Mouse (Mus musculus) kidney, postnatal 0 days (tissue): ENCODE results near the gene Jchain. TPM values are rescaled to one million over a fixed set of nuclear protein-coding genes. Genes with fewer than 3 reads are reported as not detected.

Source experiments
- ATAC-seq: fragments of 200-750 bp; cut with Nextera tagmentation; replicated peaks from 2 replicates; pipeline ENCODE4 v1.8.0; 2017; ENCODE audit warnings: low read depth, moderate number of reproducible peaks, moderate TSS enrichment, moderate library complexity; ENCODE audit not compliant: low FRiP score
- DNase-seq: peaks from one replicate; pipeline ENCODE4 v3.0.0-alpha.2; 2016; ENCODE audit warnings: low spot score
- H3K27ac ChIP-seq: fragments of 300-500 bp; sonication (generic); 2 replicates; pipeline ENCODE4 v1.5.1; 2014; ENCODE audit warnings: mild to moderate bottlenecking
- H3K27me3 ChIP-seq: fragments of 300-500 bp; sonication (generic); 2 replicates; pipeline ENCODE4 v1.6.1; 2014; ENCODE audit warnings: low read length, mixed read lengths; ENCODE audit not compliant: insufficient read depth
- H3K36me3 ChIP-seq: fragments of 300-500 bp; sonication (generic); 2 replicates; pipeline ENCODE4 v1.6.1; 2014; ENCODE audit warnings: low read length, mixed read lengths; ENCODE audit not compliant: insufficient read depth
- H3K4me1 ChIP-seq: fragments of 300-500 bp; sonication (generic); replicated peaks from 2 replicates; pipeline ENCODE4 v1.6.1; 2014; ENCODE audit warnings: antibody characterized with exemption, low read length, mixed read lengths; ENCODE audit not compliant: insufficient read depth
- H3K4me2 ChIP-seq: fragments of 300-500 bp; sonication (generic); 2 replicates; pipeline ENCODE4 v1.6.1; 2014; ENCODE audit warnings: mild to moderate bottlenecking, low read length, moderate library complexity, mixed read lengths
- H3K4me3 ChIP-seq: fragments of 300-500 bp; sonication (generic); replicated peaks from 2 replicates; pipeline ENCODE4 v1.5.1; 2014; ENCODE audit warnings: low read depth, low read length
- H3K9ac ChIP-seq: fragments of 300-500 bp; sonication (generic); 2 replicates; pipeline ENCODE4 v1.6.1; 2014; ENCODE audit warnings: low read depth, low read length
- H3K9me3 ChIP-seq: fragments of 300-500 bp; sonication (generic); replicated peaks from 2 replicates; pipeline ENCODE4 v1.6.1; 2016; ENCODE audit warnings: low read length, inconsistent platforms, mixed read lengths
- CTCF ChIP-seq: IDR thresholded peaks from 2 replicates; pipeline ENCODE4 v1.5.1; 2016; ENCODE audit warnings: antibody characterized with exemption, low read depth, mild to moderate bottlenecking, moderate library complexity
- WGBS: fragments of 180-500 bp; shearing (Covaris S2); extraction: QIAGEN DNeasy Blood & Tissue Kit; methylation state at CpG from one replicate; pipeline ENCODE4 v1.1.7; 2014; 5-methylcytosine and 5-hydroxymethylcytosine counted together
- polyA plus RNA-seq: library from polyadenylated mRNA; unstranded; fragments of >200 nt; fragmentation: Nextera tagmentation; extraction: Ambion mirVana; gene quantifications from 2 replicates; pipeline ENCODE4 v1.2.1, GENCODE M21; 2015

Jchain gene
- polyA plus RNA-seq, 1 experiment from 2014 or later = 0.13 TPM

GRCm38 (mm10) chr5:88489004-88489403 lies 38.7 kb downstream of the Jchain start:
- no peak overlapping the region for H3K9ac ChIP-seq
- H3K27me3 ChIP-seq = no peaks in the 10 kb centered on the region
- no peaks in the 10 kb centered on the region for H3K9me3 ChIP-seq
- no peak overlapping the region for H3K4me2 ChIP-seq
- ATAC-seq (no peak), DNase-seq (no peak)
- H3K4me1 ChIP-seq = no peaks in the 10 kb centered on the region
- no peaks in the 10 kb centered on the region for H3K36me3 ChIP-seq
- H3K27ac ChIP-seq = no peak overlapping the region
- WGBS = 67% methylated on average over 2 of the region's 2 CpGs
- no peak overlapping the region for H3K4me3 ChIP-seq
- no peak for TF ChIP-seq CTCF

DNA sequence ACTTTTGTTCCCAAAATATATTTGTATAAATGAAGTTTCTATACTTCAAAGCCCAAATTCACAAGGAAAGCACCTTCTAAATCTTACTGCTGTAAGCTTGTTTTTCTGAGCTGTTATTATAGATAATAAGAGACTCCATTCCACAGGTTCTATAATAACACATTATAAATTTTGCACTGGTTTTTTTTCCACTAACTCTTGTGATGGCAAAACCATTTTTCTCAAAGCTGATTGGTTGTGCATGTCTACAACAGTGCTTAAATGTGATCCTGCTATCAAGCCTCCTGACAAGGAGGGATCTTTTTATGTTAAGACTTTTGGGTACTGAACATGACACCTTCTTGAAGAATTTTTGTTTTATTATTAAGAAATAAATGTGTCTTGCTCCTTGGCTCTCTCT lies 40.0 kb downstream of the Jchain start, which contains the start of gene Enam:
Gene Enam (plus strand): TSS at position 301 of the 400 bp plus-strand sequence.
- no peaks in the 10 kb centered on the region for H3K36me3 ChIP-seq
- no peaks in the 10 kb centered on the region for H3K4me1 ChIP-seq
- no peak for TF ChIP-seq CTCF
- no peak within 1 kb of the TSS for H3K4me2 ChIP-seq
- no peak within 1 kb of the TSS for H3K9ac ChIP-seq
- no peak within 1 kb of the TSS for H3K27ac ChIP-seq
- no peak for ATAC-seq
- DNase-seq = no peak
- no peaks in the 10 kb centered on the region for H3K9me3 ChIP-seq
- no peak within 1 kb of the TSS for H3K4me3 ChIP-seq
- H3K27me3 ChIP-seq = no peaks in the 10 kb centered on the region

Other genes starting within 250 kb of the Jchain start
- gene Prol1, start 210.6 kb downstream of the Jchain start, polyA plus RNA-seq = not detected in 2 replicates
- not detected in 2 replicates for gene Amtn, start 151.8 kb downstream of the Jchain start, polyA plus RNA-seq
- not detected in 2 replicates for gene Ambn, start 71.9 kb downstream of the Jchain start, polyA plus RNA-seq
- not detected in 2 replicates for gene Enam, start 39.9 kb downstream of the Jchain start, polyA plus RNA-seq
- 53.4 and 58.9 TPM in 2 replicates for gene Utp3, start 26.6 kb upstream of the Jchain start, polyA plus RNA-seq
- 17.9 and 18.8 TPM in 2 replicates for gene Rufy3, start 37.1 kb upstream of the Jchain start, polyA plus RNA-seq
- 82.0 and 82.7 TPM in 2 replicates for gene Grsf1, start 148.3 kb upstream of the Jchain start, polyA plus RNA-seq
- 8.7 and 9.1 TPM in 2 replicates for gene Mob1b, start 193.0 kb upstream of the Jchain start, polyA plus RNA-seq
- 20.3 and 25.8 TPM in 2 replicates for gene Dck, start 237.1 kb upstream of the Jchain start, polyA plus RNA-seq